Mouse (Mus musculus): ENCODE data around the gene Pdc.
"Not testable (repeated sequence)": the region's sequence is repeated elsewhere in the genome, so short reads cannot be mapped to it uniquely, and the experiment has no call there.

Pdc gene

GRCm38 (mm10) chr1:150319205-150319604, at the start of gene Pdc:
TSS of gene Pdc (plus strand) at chr1:150319417.
- DNase-seq (ENCODE audit: low spot score in 2 of 2) = no peak

- DNase-seq (ENCODE audit: low spot score in 2 of 2) = not testable (repeated sequence)
These were observed 25.2 kb upstream of the Pdc start for GRCm38 (mm10) chr1:150294051-150294450.

DNA sequence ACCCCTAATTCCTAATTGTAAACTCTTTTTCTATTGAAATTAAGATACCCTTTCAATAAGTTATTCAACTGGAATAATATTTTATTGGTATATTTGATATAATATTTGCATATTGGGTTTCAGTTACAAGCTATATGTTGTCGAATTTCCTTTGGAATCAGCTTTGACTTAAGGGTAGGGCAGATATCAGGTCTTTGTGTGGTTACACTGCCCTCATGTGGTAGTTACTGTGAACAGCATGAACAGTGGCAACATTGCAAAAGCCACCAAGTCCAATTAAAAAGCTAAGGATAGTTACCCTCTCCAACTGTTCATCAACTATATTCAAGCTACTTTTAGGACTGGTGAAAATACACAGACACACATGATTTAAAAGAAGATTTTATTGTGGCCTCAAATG, 11.6 kb upstream of the Pdc start:
- no peak for DNase-seq (ENCODE audit: low spot score in 2 of 2)

- DNase-seq (ENCODE audit: low spot score in 2 of 2) = no peak
These were observed 15.9 kb downstream of the Pdc start for GRCm38 (mm10) chr1:150335111-150335510.

DNA sequence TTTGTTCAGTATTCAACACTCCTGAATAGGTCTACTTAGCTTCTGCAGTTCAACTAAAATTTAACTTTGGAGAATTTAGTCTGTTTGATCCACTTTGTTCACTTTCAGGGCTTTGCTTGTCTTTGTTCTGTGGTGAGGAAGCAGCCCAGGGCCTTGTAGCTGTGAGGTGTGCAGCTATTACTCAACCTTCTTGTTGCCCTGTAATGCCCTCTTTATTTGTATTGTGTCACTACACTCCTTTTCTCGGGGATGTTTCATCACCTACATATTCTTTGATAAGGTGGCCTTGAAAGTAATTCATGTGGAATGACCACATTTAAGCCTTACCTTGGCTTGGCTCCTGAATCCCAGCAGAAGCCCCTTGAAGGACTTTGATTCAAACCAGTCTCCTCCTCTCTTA, 41.6 kb downstream of the Pdc start:
- DNase-seq (ENCODE audit: low spot score in 2 of 2) = no peak

DNA sequence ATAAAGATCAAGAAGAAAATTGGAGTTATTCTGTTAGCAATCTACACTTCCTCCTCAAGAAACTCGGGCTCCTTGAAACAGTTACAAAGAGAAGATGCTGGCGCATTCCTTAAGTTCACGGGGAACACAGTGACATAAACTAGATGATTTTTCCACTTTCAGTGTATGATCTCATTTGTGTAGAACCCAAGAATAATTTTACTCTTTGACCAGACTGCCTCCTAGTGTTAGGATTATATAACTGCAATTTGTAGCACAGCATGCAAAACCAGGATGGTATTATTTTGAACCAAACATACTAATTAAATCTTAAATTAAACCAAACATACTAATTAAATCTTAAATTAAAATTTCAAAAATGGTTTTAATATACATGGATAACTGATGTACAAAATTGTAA, 53.7 kb downstream of the Pdc start:
- no peak for DNase-seq (ENCODE audit: low spot score in 2 of 2)

DNA sequence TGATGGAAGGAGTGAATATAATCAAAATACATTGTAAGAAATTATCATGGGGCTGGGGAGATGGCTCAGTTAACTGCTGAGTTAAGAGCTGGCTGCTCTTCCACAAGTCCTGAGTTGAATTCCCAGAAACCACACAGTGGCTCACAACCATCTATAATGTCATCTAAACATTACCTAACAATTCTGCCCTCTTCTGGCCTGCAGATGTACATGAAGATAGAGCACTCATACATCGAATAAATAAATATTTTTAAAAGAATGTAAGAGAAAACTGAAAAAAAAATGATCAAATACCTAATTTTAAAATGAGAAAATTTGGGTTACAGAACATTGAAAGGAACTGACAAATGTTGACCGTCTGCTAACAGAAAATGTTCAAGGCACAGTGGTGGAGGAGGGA, 55.0 kb downstream of the Pdc start:
- no peak for DNase-seq (ENCODE audit: low spot score in 2 of 2)
